Mouse (Mus musculus): ENCODE data around the gene Fam69a.
A peak's percentile ranks its signal among the peaks of the same experiment; 100 is the strongest.
"Not testable (repeated sequence)": the region's sequence is repeated elsewhere in the genome, so short reads cannot be mapped to it uniquely, and the experiment has no call there.

Fam69a gene

DNA sequence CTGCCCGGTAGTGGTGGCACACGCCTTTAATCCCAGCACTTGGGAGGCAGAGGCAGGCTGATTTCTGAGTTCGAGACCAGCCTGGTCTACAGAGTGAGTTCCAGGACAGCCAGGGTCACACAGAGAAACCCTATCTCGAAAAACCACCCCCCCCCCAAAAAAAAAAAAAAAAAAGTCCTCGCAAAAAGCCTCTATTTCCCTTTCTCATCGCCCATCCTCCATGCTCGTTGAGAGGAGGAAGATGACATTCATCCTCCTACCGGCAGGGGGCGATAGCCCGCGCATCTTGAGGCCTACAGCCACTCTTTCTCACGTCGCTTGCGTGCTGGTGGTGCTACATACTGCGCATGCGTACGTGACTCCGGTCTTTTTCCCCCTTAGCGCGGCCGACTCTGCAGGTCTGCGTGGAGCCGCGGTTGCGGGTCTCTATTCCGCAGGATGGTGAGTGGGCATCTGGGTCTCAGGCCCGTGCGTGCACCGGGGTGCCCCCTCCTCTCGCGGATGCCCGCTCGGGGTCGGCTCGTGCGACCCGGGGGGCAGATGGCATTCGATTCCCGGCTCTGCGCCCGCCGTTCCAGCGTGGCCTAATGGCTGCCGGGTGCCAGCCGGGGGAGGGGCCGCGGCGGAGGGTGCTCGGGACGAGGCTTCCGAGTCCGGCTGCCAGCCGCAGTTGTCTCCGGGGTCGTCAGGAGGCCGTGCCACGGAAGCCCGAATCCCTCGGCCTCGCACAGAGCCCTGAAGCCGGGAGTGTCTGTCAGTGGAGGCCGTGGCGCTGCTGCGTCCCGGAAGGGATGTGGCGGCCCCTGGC lies 86.5 kb downstream of the Fam69a start, which contains the start of gene Rpl5:
Gene Rpl5, plus strand, starts transcription at position 297 of the 808 bp plus-strand sequence.
- peak; percentile 98 for DNase-seq

DNA sequence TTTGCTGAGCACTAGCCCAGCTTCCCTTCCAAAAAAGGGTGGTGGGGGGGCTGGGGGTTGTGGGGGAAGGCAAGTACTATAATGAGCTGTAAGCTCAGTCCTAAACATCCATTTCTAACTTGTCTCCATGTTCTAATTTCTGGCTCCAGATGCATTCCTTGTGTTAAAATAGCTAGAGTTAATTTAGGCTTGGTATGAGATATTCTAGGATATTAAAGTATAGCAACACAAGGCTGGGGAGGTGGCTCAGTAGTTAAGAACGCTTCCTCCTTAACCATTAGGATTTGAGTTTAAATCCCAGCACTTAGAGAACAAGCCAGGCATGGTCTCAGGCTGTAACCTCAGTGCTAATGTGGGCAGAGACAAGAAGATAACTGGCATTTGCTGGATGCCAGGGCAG lies 90.6 kb downstream of the Fam69a start:
- no peak for DNase-seq

DNA sequence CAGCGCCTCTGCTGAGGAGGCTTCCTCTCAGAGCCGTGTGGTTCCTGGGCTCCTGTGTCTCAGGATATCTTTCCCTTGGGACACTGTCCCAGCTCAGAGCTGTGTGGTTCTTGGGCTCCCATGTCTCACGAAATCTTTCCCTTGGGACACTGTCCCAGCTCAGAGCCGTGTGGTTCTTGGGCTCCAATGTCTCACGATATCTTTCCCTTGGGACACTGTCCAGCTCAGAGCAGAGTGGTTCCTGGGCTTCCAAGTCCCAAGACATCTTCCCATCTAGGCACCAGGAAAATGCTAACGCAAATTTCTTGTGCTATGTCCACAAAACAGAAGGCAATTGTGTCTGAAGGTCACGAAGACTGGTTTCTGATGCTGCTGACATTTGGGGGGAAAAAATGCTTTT lies 92.2 kb downstream of the Fam69a start:
- DNase-seq = no peak

DNA sequence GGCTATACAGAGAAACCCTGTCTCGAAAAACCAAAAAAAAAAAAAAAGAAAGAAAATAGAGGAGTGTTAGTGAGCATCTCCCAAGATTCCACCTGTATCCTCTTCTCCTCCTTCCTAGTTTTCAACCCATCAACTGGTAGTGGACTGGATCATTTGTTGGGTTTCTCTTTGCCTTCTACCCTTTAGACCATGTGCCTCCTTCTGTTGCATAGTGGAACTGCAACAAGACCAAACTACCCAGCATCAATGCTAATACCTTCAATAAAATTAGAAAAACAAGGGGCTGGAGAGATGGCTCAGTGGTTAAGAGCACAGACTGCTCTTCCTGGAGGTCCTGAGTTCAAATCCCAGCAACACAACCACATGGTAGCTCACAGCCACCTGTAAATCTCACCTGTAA lies 95.4 kb downstream of the Fam69a start:
- DNase-seq = not testable (repeated sequence)

DNA sequence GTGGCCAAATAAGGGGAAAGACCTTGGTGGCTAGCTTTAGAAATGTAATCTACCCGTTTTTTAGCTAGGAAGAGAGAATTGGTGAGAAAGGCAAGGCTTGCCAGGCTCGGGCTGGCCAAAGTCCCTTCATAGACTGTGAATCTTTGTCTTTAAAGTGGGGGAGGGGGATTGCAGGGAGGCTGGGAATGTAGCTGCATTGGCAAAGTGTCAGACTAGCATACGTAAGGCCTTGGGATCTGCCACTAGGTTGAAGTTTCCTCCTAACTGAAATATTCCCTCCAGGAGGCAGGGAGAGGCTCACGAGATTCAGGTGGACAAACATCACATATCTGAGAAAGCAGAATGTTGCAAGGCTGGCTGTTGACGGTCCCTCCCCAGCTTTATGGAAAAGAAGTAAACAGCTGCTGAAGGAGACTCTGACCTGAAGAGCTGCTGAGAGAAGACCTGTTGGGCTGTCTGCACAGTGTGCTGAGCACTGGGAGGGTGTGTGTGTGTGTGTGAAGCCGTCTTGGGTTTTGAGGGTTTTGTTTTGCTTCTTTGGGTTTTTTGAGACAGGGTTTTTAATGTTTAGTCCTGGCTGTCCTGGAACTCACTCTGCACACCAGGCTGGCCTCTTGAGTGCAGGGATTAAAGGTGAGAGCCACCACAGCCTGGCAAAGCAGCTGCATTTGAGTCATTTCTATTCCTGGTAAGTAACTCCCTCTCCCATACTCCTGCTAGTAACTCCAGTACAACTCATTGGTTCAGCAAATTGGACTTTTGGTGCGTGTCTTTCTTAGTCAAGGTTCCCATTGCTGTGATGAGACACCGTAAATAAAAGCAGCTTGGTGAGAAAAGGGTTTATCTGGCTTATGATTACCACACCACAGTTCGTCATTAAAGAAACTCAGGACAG lies 96.6 kb downstream of the Fam69a start:
- DNase-seq = no peak

DNA sequence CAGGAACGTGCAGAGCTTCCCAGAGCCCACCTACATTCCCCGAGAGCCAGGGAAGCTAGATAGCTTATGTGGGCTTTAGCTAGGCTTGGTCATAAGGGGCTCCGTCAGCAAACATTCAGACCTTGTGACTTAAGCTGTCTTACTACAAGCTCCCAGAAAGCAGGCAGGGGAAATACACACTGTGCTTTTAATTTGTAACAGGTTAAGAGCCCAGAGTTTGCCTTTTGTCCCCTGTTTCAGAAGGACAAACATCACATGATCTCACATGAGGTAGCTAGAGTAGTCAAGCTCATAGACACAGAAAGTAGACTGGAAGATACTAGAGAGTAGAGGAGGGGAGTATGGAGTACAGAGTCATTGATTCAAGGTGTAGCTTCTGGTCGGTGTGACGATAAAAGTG lies 106.2 kb downstream of the Fam69a start:
- DNase-seq = no peak

DNA sequence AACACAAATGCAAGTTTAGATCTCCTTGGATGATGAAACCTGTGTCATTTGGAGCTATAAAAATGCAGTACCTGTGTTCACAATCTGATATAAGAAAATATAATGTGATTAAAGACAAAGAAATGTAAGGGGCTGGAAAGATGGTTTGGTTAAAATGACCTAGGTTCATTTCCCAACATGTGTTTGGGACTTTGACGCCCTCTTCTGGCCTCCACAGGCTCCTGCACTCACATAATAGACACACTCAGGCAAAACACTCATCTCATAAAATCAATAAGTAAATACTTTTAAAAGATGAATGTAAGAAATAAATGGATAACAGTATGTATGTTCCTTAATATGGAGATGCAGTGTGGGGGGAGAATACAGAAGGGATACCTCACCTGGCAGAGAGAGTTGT lies 109.8 kb downstream of the Fam69a start:
- DNase-seq = no peak

DNA sequence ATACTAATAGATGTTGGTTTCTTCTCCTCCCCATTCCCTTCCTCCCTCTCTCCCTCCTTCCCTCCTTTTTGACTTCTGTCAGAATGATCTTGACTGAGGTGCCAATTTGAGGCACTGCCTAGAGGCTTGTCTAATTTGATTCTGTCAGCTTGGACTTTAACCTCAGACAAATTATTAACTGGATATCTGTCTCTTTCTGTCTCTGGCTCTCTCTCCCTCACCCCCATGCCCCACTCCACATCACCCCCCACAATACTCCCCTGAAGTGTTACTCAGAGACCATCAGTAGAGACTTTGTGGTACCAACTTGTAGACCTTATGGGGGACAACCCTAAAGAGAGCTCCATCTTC lies 111.6 kb downstream of the Fam69a start:
- DNase-seq = no peak

DNA sequence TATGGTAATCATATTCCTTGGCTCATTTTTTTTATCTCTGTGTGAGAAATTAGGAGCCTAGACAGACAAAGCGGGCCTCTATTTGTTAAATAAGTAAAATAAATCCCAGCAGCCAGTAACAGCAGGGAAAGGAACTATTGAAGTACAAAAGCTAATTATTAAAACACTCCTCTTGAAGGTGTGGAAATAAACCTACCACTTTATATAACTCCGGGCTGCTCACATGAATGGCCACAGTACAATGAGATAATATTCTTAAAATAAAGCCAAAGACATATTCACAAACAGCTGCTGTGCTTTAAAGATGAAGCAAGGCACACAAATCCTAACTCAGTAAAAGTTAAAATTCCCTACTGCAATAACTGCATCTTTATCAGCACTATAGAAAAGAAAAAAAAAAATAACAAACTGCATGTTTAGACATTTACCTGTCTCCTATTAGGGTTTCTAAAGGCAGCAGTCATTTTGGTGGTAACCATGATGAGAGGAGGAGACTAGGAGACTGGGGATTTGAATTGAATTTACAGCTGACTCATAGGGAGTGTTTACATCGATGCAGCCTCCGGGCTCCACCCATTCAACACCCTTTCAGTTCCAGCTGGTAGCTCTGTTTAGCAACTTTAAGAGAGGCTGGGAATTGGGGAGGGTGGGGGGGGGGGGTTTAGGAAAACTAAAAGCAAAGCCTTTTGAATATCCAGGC lies 112.2 kb downstream of the Fam69a start, which contains the start of gene Evi5:
Gene Evi5, minus strand, starts transcription at position 547 of the 700 bp plus-strand sequence.
- no peak for DNase-seq

DNA sequence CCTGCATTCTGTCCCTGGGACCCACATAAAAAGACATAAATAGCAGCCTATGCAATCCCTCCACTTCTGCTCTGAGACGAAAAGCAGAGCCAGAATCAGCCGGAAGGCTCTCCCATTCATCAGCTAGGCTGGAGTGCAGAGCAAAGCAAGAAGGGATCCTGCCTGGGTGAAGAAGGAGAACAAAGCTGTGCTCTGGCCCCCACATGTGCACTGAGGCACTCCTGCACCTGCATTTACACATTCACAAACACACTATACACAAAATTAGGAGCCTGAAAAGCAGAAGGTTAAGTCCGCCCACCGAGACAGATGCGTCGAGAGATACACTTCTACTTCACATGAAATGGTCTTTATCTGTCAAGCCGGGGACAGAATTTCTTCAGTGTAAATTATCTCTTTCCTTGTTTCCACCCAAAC lies 113.0 kb downstream of the Fam69a start:
- no peak for DNase-seq

DNA sequence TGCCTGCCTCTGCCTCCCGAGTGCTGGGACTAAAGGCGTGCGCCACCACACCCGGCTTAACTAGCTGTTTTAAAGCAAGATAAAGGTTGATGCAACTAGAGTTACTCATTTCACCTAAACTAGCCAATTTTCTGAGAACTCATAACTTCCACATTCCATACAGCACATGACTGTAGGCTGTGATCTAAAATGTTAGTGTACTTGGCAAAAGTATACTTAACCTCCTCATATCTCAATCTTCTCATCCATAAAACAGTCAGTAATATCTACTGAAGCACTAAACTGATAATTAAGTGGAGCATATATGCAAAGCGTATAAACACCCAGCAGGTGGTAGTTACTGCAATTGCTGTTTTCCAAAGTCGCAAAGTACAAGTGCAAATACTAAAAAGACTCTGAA lies 113.6 kb downstream of the Fam69a start:
- DNase-seq = no peak

DNA sequence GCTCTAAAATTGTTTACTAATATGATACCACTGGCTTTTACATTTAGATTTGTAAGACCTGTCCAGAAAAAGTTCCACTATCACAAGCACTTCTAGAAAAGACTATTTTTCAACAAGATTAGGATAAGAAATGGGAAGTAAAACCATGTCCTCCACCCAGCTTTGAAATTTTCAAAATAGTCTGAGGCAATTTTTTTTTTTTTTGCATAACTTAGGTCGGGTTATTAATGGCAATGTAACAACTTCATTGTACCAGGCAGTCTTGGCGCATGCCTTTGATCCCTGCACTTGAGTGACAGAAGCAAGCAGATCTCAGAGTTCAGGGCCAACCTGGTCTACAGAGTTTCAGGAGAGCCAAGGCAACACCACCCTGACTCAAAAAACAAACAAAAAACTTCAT lies 117.2 kb downstream of the Fam69a start:
- DNase-seq = no peak

DNA sequence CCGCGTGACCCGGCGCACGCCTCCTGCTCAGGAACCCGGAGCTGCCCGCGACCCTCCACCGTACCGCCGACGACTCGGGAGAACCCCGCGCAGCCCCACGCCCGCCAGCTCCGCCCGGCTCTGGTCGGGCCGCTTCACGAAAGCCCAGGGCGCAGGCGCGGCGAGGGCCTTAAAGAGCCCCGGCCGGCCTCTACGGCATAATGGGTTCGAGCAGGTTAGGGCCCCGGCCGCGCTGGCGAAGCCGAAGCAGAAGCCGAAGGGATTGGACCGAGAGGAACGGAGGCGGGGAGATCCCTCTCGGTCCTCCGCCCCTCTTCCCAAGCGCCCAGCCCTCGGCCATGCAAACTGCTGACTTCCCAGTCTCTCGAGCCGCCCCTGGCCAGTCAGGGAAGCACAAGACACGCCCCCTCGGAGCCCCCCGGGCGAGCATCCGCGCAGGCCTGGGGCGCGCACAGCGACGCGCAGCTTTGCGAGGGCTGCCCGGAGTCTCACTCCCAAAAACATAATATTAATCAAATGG lies 117.9 kb downstream of the Fam69a start:
- peak; percentile 79 for DNase-seq

DNA sequence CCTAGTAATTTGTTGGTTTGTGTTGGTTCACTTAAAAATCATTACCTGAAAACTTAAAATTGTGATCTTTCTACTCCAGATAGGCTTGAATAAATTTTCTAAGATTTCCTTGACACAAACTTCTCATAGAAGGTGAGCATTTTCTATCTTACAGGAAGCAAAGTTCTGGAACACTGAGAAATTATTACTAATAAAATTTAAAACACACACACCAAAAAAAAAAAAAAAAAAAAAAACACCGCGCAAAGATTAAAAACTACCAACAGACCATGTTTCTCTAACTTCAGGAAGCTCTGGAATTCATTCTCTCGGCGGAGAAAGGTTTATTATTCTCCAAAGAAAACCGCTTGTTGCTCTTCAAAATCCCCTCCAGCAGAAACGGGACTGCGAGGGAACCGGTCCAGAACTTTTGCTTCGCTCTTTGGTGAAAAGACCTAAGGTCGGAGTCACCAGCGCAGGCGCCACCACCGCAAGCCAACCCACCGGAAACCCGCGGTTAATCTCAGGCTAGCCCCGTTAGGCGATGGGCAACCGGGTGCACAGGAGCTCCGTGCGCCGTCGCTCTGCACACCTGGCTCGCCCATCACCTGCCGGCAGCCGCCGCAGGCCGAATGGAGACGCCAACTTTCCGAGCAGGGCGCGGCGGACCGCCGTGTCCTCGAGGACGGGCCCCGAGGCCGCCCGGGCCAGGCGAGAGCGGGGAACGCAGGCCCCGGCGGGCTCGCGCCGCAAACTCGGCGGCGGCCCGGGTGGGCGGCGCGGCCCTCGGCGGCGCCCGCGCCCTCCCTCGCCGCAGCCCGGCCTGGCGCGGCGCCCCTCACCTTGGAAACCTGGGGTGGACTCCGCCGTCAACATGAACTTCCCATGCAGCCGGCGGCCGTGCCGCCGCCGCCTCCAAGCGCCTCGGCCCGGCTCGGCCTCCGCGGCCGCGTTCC lies 118.6 kb downstream of the Fam69a start:
- peak; percentile 42 for DNase-seq

DNA sequence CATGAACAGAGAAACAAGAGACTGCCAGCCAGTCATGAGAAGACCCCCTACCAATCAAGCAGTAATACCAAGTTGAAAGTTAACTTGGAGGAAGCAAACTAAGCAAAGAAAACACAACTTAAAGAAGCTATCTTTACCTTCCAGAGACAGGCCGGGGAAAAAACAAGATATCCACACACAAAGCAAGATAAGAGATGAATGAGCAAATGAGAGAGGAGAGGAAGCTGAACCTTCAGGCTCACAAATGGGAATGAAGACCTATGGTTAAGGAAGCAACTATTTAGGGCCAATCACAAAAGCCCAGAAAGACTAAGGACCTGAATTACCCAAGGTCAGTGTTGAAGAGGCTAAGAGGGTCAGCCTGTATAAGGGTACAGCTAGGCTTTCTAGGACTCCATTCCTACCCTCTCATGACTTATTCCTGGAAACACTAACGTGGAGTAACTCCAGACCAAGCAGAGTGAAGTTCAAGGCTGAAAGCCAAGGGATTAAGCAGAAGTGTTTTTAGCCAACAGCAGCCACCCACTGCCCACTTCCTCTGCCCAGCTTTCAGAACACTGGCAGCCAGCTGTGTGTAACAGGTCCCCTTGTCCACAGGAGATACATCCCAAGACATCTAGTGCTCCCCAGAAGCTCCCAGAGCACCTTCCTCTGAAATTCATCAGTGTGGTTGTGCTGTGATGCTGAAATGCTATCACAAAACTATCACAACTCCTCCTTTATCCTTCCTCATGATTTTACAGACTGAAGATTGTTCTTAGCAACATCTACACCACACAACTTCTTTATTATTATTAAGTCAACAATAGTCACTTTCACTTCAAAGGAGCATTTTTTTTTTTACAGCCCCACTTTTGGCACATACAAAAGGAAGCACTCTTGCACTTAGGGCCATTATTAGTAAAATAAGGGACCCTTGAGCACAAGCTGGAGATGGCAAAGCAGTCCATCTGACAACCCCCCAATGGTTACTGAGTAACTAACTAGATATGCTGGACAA lies 120.5 kb downstream of the Fam69a start:
- DNase-seq = no peak

DNA sequence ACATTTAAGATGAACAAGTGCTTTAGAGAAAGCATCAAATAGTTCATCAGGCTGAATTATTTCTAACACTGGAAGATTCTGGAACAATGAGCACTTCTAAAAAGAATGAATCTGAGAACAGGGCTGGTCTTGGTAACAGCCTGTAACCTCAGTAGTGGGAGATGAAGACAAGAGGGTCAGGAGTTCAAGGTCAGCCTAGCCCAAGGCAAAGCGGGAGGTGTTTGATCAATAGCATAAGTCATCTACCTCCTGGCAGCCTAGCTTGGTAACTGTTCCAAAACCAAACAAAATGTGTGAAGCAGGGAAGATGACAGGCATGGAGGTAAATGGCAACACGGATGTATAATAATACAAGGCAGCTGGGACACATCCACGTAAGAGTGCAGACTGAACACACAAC lies 122.9 kb downstream of the Fam69a start:
- no peak for DNase-seq

DNA sequence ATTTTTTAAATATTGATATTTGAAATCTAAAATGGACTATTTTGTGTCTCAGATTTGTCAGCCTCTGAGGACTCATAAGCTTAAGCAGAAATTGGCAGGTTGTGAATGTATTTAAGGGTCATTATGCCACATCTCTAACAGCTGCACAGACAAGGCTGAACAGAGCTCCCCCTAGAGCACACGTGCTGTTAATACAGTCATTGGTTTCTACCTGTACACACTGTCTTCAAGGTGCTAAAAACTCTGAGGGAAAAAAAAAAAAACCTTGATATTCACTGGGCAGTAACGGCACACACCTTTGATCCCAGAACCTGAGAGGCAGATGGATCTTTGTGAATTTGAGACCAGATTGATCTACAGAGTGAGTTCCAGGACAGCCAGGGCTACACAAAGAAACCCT lies 127.9 kb downstream of the Fam69a start:
- DNase-seq = no peak
